Mouse (Mus musculus): ENCODE measurements around the gene Fam213a. TPM values are rescaled to one million over a fixed set of nuclear protein-coding genes. Genes with fewer than 3 reads are reported as not detected.
"Not testable (repeated sequence)": the region's sequence is repeated elsewhere in the genome, so short reads cannot be mapped to it uniquely, and the experiment has no call there.

Fam213a gene
- polyA plus RNA-seq (2015; fragmentation: Nextera tagmentation; extraction: Ambion mirVana), result 67.9 and 78.3 TPM in 2 replicates

GRCm38 (mm10) chr14:41013630-41014613 lies at the start of gene Fam213a:
Fam213a (minus strand) TSS chr14:41013788.
- Histone ChIP-seq H3K36me3 (no peaks in the 10 kb centered on the region), H3K4me2 (peak within 1 kb of the TSS; percentile 97), H3K27ac (peak within 1 kb of the TSS; percentile 85), H3K4me3 (replicated peaks) (peak within 1 kb of the TSS; percentile 73), H3K9me3 (replicated peaks) (no peaks in the 10 kb centered on the region), H3K27me3 (no peaks in the 10 kb centered on the region), H3K4me1 (replicated peaks) (peaks cover 74% of the 10 kb centered on the region), H3K9ac (peak within 1 kb of the TSS; percentile 91)
- ATAC-seq (ENCODE audit: low read depth) (peak; percentile 95), DNase-seq (peak; percentile 89)
- 5% methylated on average over 32 of the region's 32 CpGs for whole genome bisulfite sequencing (ENCODE audit: insufficient replicate concordance)

DNA sequence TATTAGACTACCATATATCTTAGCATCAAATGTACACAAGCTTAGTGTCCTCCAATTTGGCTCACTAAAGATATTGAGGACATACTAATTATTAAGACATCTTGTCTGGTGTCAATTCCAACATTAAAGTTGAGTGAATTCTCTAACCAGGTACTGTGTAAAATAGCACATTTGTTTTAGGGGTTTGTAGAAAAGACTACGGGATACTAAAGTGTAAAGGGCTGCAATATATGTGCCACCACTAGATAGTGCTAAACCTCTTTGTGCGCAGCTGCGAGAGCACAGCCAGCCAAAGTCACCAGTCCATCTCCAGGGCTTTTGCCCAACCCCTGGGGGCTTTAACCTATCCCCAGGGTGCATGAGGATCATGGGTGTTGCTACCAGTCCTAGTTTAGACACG lies 39.6 kb upstream of the Fam213a start:
- not testable (repeated sequence) for H3K27me3 ChIP-seq; DNase-seq; H3K9me3 ChIP-seq (replicated peaks); H3K36me3 ChIP-seq; H3K4me3 ChIP-seq (replicated peaks); ATAC-seq (ENCODE audit: low read depth); H3K9ac ChIP-seq; H3K4me2 ChIP-seq; H3K27ac ChIP-seq; H3K4me1 ChIP-seq (replicated peaks)
- 44% methylated on average over 3 of the region's 4 CpGs for WGBS (ENCODE audit: insufficient replicate concordance)

DNA sequence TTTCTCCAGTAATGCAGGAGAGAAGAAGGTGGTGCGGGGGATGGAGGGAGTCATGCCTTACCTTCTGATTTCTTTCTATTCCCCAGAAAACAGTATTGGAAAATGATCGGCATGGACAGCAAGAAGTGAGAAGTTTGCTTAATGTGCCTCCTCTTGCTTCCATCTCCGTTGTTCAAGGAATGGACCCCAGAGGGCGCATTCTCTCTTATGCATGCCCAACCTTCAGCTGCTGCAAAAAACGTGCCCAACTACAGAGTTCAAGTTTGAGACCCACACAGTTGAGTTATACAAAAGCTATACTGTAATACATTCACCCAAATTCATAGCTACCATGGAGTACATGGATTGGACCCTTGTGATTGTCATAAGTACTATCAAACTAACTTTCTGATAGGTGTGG lies 38.9 kb upstream of the Fam213a start:
- Histone ChIP-seq H3K27me3 (no peaks in the 10 kb centered on the region), H3K9ac (no peak overlapping the region), H3K9me3 (replicated peaks) (no peaks in the 10 kb centered on the region), H3K36me3 (no peaks in the 10 kb centered on the region), H3K4me1 (replicated peaks) (0 out of 2 replicates have a peak, but pooled peaks cover 8% of the 10 kb centered on the region), H3K4me2 (no peak overlapping the region), H3K4me3 (replicated peaks) (no peak overlapping the region), H3K27ac (no peak overlapping the region)
- no peak for DNase-seq
- 54% methylated on average over 5 of the region's 5 CpGs for WGBS (ENCODE audit: insufficient replicate concordance)
- ATAC-seq (ENCODE audit: low read depth), result no peak

DNA sequence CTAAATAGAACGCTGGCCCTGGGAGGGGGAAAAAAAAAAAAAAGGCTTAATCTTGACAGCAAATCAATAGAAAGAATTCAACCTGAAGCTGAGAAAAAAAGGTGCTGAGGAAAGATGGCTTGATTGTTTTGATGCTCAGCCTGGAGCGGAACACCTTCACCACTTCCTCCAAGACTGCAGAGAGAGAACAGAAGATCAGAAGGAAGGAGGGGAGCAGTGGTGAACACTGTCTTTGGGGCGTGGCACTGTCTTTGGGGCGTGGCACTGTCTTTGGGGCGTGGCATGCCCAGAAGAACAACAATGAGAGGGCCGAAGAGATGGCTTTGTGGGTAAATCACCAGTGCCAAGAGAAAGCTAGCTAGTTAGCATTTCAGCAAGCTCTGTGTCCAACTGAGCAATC lies 36.9 kb upstream of the Fam213a start:
- no peak overlapping the region for H3K4me3 ChIP-seq (replicated peaks)
- no peak overlapping the region for H3K9ac ChIP-seq
- H3K4me1 ChIP-seq (replicated peaks), result 0 out of 2 replicates have a peak, but pooled peaks cover 8% of the 10 kb centered on the region
- 43% methylated on average over 6 of the region's 6 CpGs for WGBS (ENCODE audit: insufficient replicate concordance)
- H3K36me3 ChIP-seq, result no peaks in the 10 kb centered on the region
- no peak for ATAC-seq (ENCODE audit: low read depth)
- no peak for DNase-seq
- no peaks in the 10 kb centered on the region for H3K27me3 ChIP-seq
- no peak overlapping the region for H3K27ac ChIP-seq
- H3K4me2 ChIP-seq, result no peak overlapping the region
- H3K9me3 ChIP-seq (replicated peaks), result no peaks in the 10 kb centered on the region

DNA sequence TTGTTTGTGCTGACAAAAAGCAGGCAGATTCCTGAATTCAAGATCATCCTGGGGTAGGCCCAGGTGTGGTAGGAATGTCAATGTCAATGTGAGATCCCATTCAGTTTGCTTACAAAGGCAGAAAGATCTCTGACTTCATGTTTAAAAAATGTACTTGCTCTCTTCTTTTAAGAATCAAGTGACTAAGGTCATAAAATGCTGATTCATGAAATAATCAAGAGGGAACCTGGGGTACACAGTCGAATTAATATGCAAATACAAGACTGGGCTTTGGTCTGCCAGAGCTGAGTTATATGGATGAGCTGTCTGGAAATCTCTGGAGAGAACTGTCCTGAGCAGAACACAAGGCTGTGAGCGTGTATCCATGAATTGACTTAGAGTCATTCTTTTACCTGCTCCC lies 33.8 kb upstream of the Fam213a start:
- ATAC-seq (ENCODE audit: low read depth) (no peak), DNase-seq (no peak)
- Histone ChIP-seq H3K9ac (no peak overlapping the region), H3K36me3 (no peaks in the 10 kb centered on the region), H3K4me2 (no peak overlapping the region), H3K27ac (no peak overlapping the region), H3K4me3 (replicated peaks) (no peak overlapping the region), H3K9me3 (replicated peaks) (no peaks in the 10 kb centered on the region), H3K27me3 (no peaks in the 10 kb centered on the region), H3K4me1 (replicated peaks) (0 out of 2 replicates have a peak, but pooled peaks cover 8% of the 10 kb centered on the region)
- 57% methylated on average over 2 of the region's 2 CpGs for WGBS (ENCODE audit: insufficient replicate concordance)

GRCm38 (mm10) chr14:41035146-41035798 lies 21.7 kb upstream of the Fam213a start:
- H3K27me3 ChIP-seq, result no peaks in the 10 kb centered on the region
- no peak overlapping the region for H3K4me2 ChIP-seq
- no peak overlapping the region for H3K4me3 ChIP-seq (replicated peaks)
- peak; percentile 48 for DNase-seq
- H3K9me3 ChIP-seq (replicated peaks), result no peaks in the 10 kb centered on the region
- no peaks in the 10 kb centered on the region for H3K36me3 ChIP-seq
- H3K27ac ChIP-seq, result no peak overlapping the region
- WGBS (ENCODE audit: insufficient replicate concordance), result 29% methylated on average over 6 of the region's 6 CpGs
- H3K4me1 ChIP-seq (replicated peaks), result peaks cover 6% of the 10 kb centered on the region
- H3K9ac ChIP-seq, result no peak overlapping the region
- ATAC-seq (ENCODE audit: low read depth), result no peak

GRCm38 (mm10) chr14:41033135-41034110 lies 19.8 kb upstream of the Fam213a start:
- H3K4me2 ChIP-seq, result no peak overlapping the region
- DNase-seq (peak; percentile 56), ATAC-seq (ENCODE audit: low read depth) (no peak)
- no peaks in the 10 kb centered on the region for H3K9me3 ChIP-seq (replicated peaks)
- H3K27me3 ChIP-seq, result no peaks in the 10 kb centered on the region
- no peak overlapping the region for H3K4me3 ChIP-seq (replicated peaks)
- 49% methylated on average over 13 of the region's 13 CpGs for WGBS (ENCODE audit: insufficient replicate concordance)
- H3K36me3 ChIP-seq, result no peaks in the 10 kb centered on the region
- H3K4me1 ChIP-seq (replicated peaks), result peaks cover 6% of the 10 kb centered on the region
- no peak overlapping the region for H3K9ac ChIP-seq
- H3K27ac ChIP-seq, result no peak overlapping the region

DNA sequence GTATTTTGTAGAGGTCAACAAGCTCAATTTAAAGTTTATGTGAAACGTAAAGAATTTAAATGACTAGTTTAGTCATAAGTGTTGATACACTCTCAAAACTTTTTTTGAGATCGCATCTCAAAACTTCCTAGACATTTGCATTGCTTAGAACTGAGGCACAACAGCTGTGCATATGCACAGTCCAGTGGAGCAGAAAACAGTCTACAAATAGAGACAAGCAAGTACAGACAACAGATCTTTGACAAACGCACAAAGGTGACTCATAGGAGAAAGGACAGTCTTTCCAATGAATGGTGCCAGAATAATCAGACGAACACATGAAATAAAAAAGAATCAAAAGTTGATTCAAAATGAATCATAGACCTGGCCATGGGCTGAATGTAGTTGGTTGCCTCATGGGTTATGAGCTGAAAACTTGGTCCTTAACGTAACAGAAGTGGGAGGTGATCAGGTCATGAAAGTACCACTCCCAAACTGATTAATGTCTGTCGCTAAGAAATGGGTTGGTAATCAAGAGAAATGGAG lies 17.5 kb upstream of the Fam213a start:
- ATAC-seq (ENCODE audit: low read depth), result no peak
- no peak overlapping the region for H3K27ac ChIP-seq

GRCm38 (mm10) chr14:41029303-41029702 lies 15.7 kb upstream of the Fam213a start:
- Histone ChIP-seq H3K36me3 (no peaks in the 10 kb centered on the region), H3K27ac (no peak overlapping the region), H3K9me3 (replicated peaks) (no peaks in the 10 kb centered on the region), H3K27me3 (no peaks in the 10 kb centered on the region), H3K4me2 (no peak overlapping the region), H3K4me3 (replicated peaks) (no peak overlapping the region), H3K4me1 (replicated peaks) (peaks cover 34% of the 10 kb centered on the region), H3K9ac (no peak overlapping the region)
- ATAC-seq (ENCODE audit: low read depth), result no peak
- DNase-seq, result no peak
- 59% methylated on average over 4 of the region's 4 CpGs for WGBS (ENCODE audit: insufficient replicate concordance)

More for the DNA sequence above, 17.5 kb upstream of the Fam213a start:
- H3K4me3 ChIP-seq (replicated peaks), result no peak overlapping the region
- no peak for DNase-seq
- H3K4me2 ChIP-seq, result no peak overlapping the region
- H3K9me3 ChIP-seq (replicated peaks), result no peaks in the 10 kb centered on the region
- no peaks in the 10 kb centered on the region for H3K27me3 ChIP-seq
- H3K36me3 ChIP-seq, result no peaks in the 10 kb centered on the region
- H3K4me1 ChIP-seq (replicated peaks), result peaks cover 17% of the 10 kb centered on the region
- WGBS (ENCODE audit: insufficient replicate concordance), result 80% methylated on average over 6 of the region's 6 CpGs
- no peak overlapping the region for H3K9ac ChIP-seq

GRCm38 (mm10) chr14:41025594-41026284 lies 12.2 kb upstream of the Fam213a start:
- Histone ChIP-seq H3K4me3 (replicated peaks) (0 out of 2 replicates have a peak overlapping the region, but pooled peaks have one; percentile 1), H3K9ac (peak overlapping the region; percentile 54), H3K9me3 (replicated peaks) (no peaks in the 10 kb centered on the region), H3K4me1 (replicated peaks) (peaks cover 37% of the 10 kb centered on the region), H3K4me2 (peak overlapping the region; percentile 35), H3K27me3 (no peaks in the 10 kb centered on the region), H3K36me3 (no peaks in the 10 kb centered on the region), H3K27ac (peak overlapping the region; percentile 81)
- ATAC-seq (ENCODE audit: low read depth) (peak; percentile 92), DNase-seq (peak; percentile 60)
- WGBS (ENCODE audit: insufficient replicate concordance), result 31% methylated on average over 7 of the region's 7 CpGs
